ENCODE assay signal across 8 mouse cellular contexts in genomic region chr8:69328301-69329288, GRCm38 (mm10). TPM values are rescaled to one million over a fixed set of nuclear protein-coding genes. Genes with fewer than 3 reads are reported as not detected.
A peak's percentile ranks its signal among the peaks of the same experiment; 100 is the strongest.
DNase-seq lines count a peak whose midpoint lies in the region; ATAC-seq and TF ChIP-seq lines count a peak whose summit lies in the region.

No protein-coding gene starts in this region.

- H3K9me3 ChIP-seq in ES-Bruce4 (replicated peaks; ENCODE audit: control insufficient read depth, insufficient read depth, low read length, poor library complexity, severe bottlenecking): peaks cover 12% of the 10 kb centered on the region; the same call in 1 of the 2 replicates
- H3K9me3 ChIP-seq in forebrain, embryonic 16.5 days (ENCODE audit: control insufficient read depth, low read length): no peaks in the 10 kb centered on the region
- no peaks in the 10 kb centered on the region for H3K9me3 ChIP-seq in liver, postnatal 0 days (ENCODE audit: low read length)
- no peaks in the 10 kb centered on the region for H3K9me3 ChIP-seq in neural tube, embryonic 14.5 days (ENCODE audit: control insufficient read depth, low read length)

- no peaks in the 10 kb centered on the region for H3K36me3 ChIP-seq in ES-Bruce4 (ENCODE audit: control insufficient read depth, insufficient read depth, low read length, poor library complexity, severe bottlenecking)
- no peaks in the 10 kb centered on the region for H3K36me3 ChIP-seq in forebrain, embryonic 16.5 days (ENCODE audit: control insufficient read depth, insufficient read depth)
- no peaks in the 10 kb centered on the region for H3K36me3 ChIP-seq in liver, postnatal 0 days (replicated peaks; ENCODE audit: insufficient read depth, low read length)
- H3K36me3 ChIP-seq in neural tube, embryonic 14.5 days (ENCODE audit: control insufficient read depth, insufficient read depth, low read length): no peaks in the 10 kb centered on the region

- peak; percentile 34 for DNase-seq in heart, postnatal 25 days (ENCODE audit: low spot score)
- peak; percentile 94 for DNase-seq in layer of hippocampus, adult 11-12 months (ENCODE audit: low spot score)
- DNase-seq in liver, postnatal 0 days: peak; percentile 86
- DNase-seq in testis, postnatal 10 days (ENCODE audit: low spot score): peak; percentile 90

- peak overlapping the region; percentile 59 for H3K9ac ChIP-seq in ES-Bruce4 (ENCODE audit: low read depth, poor library complexity, severe bottlenecking)
- H3K9ac ChIP-seq in forebrain, embryonic 16.5 days (replicated peaks; ENCODE audit: low read depth, low read length): peak overlapping the region; percentile 60
- H3K9ac ChIP-seq in liver, postnatal 0 days (replicated peaks): no peak overlapping the region; the same call in 1 of the 2 replicates
- H3K9ac ChIP-seq in neural tube, embryonic 14.5 days (replicated peaks; ENCODE audit: low read depth, low read length): peak overlapping the region; percentile 54

- H3K27me3 ChIP-seq in ES-Bruce4 (ENCODE audit: control insufficient read depth, insufficient read depth, low read length, poor library complexity, severe bottlenecking): no peaks in the 10 kb centered on the region
- H3K27me3 ChIP-seq in forebrain, embryonic 16.5 days (replicated peaks; ENCODE audit: control insufficient read depth, insufficient read depth, low read length): no peaks in the 10 kb centered on the region
- no peaks in the 10 kb centered on the region for H3K27me3 ChIP-seq in liver, postnatal 0 days (ENCODE audit: insufficient read depth, low read length)
- H3K27me3 ChIP-seq in neural tube, embryonic 14.5 days (ENCODE audit: control insufficient read depth, insufficient read depth, low read length): no peaks in the 10 kb centered on the region

- TF ChIP-seq EP300 in ES-Bruce4 (IDR thresholded peaks at IDR 0.05; ENCODE audit: insufficient read depth, low read depth, low read length): no peak
- no peak for TF ChIP-seq EP300 in liver, postnatal 0 days (IDR thresholded peaks at IDR 0.05; ENCODE audit: low read depth)

- TF ChIP-seq POLR2A in ES-Bruce4 (IDR thresholded peaks at IDR 0.05; ENCODE audit: insufficient read depth, low read length): no peak

- H3K4me3 ChIP-seq in ES-Bruce4 (ENCODE audit: low read depth, low read length): peak overlapping the region; percentile 30
- H3K4me3 ChIP-seq in forebrain, embryonic 16.5 days (replicated peaks; ENCODE audit: low read length): peak overlapping the region; percentile 42
- peak overlapping the region; percentile 30 for H3K4me3 ChIP-seq in liver, postnatal 0 days (ENCODE audit: low read depth, low read length)
- peak overlapping the region; percentile 24 for H3K4me3 ChIP-seq in neural tube, embryonic 14.5 days (ENCODE audit: low read depth, low read length)

- TF ChIP-seq CTCF in ES-Bruce4 (IDR thresholded peaks at IDR 0.05; ENCODE audit: low read depth, low read length): peak; percentile 45
- peak; percentile 87 for TF ChIP-seq CTCF in liver, postnatal 0 days (IDR thresholded peaks at IDR 0.05; ENCODE audit: low read depth)

- ATAC-seq in cerebellum, adult (ENCODE audit: insufficient number of reproducible peaks, low FRiP score, low TSS enrichment): peak; percentile 96
- peak; percentile 96 for ATAC-seq in forebrain, embryonic 16.5 days
- ATAC-seq in liver, postnatal 0 days: peak; percentile 78
- ATAC-seq in neural tube, embryonic 14.5 days (ENCODE audit: low read depth): peak; percentile 96

- H3K27ac ChIP-seq in ES-Bruce4 (ENCODE audit: insufficient read depth, low read length): no peak overlapping the region
- H3K27ac ChIP-seq in forebrain, embryonic 16.5 days (ENCODE audit: low read length): no peak overlapping the region
- no peak overlapping the region for H3K27ac ChIP-seq in liver, postnatal 0 days (ENCODE audit: low read depth)
- no peak overlapping the region for H3K27ac ChIP-seq in neural tube, embryonic 14.5 days (ENCODE audit: low read depth, low read length)

- intact Hi-C loops in heart, postnatal 25 days (cut with DNase I): loop anchor here (5.0 kb wide), 1 partner anchor 209 kb away; no protein-coding TSS in a partner anchor

- no peaks in the 10 kb centered on the region for H3K4me1 ChIP-seq in ES-Bruce4 (ENCODE audit: control insufficient read depth, insufficient read depth, low read length)
- 0 out of 2 replicates have a peak, but pooled peaks cover 2% of the 10 kb centered on the region for H3K4me1 ChIP-seq in forebrain, embryonic 16.5 days (replicated peaks; ENCODE audit: control insufficient read depth, insufficient read depth, low read length)
- no peaks in the 10 kb centered on the region for H3K4me1 ChIP-seq in liver, postnatal 0 days (ENCODE audit: insufficient read depth)
- no peaks in the 10 kb centered on the region for H3K4me1 ChIP-seq in neural tube, embryonic 14.5 days (ENCODE audit: control insufficient read depth, insufficient read depth, low read length)

- 9% methylated on average over 24 of the region's 24 CpGs for WGBS in forebrain, embryonic 16.5 days
- 13% methylated on average over 24 of the region's 24 CpGs for WGBS in liver, postnatal 0 days (ENCODE audit: insufficient replicate concordance)
- 11% methylated on average over 24 of the region's 24 CpGs for WGBS in neural tube, embryonic 14.5 days

- peak overlapping the region; percentile 69 for H3K4me2 ChIP-seq in forebrain, embryonic 16.5 days (ENCODE audit: low read length)
- peak overlapping the region; percentile 69 for H3K4me2 ChIP-seq in liver, postnatal 0 days (ENCODE audit: low read depth, low read length)
- H3K4me2 ChIP-seq in neural tube, embryonic 14.5 days (ENCODE audit: low read depth, low read length): peak overlapping the region; percentile 56

RNA-seq across cellular contexts. Expression of gene D130040H23Rik, which starts 57.7 kb away (rescaled TPM):
- 10.3 and 14.7 TPM in 2 replicates for polyA plus RNA-seq in ES-Bruce4 (2011; ENCODE audit: insufficient read depth, insufficient read length, low read depth, missing spikeins)
- polyA plus RNA-seq in forebrain, embryonic 16.5 days (2015; fragmentation: Nextera tagmentation; extraction: Ambion mirVana): 15.0 and 15.4 TPM in 2 replicates
- 1 to 10 TPM in 1 of 2 experiments, under 1 TPM in 1; 0.84 to 1.9 TPM for total RNA-seq in heart, postnatal 25 days (2021)
- 0.95 and 1.1 TPM in 2 replicates for polyA plus RNA-seq in liver, postnatal 0 days (2015; fragmentation: Nextera tagmentation; extraction: Ambion mirVana)
- 7.7 and 12.2 TPM in 2 replicates for polyA plus RNA-seq in neural tube, embryonic 14.5 days (2014; fragmentation: Nextera tagmentation; extraction: Ambion mirVana)

Comparison
In these comparisons a context has a peak if more than half of its experiments do, and no peak if none do; other contexts are left out.
1. DNase-seq: peak in every context shown above with its lines; median percentile 94 in layer of hippocampus, adult 11-12 months; 90 in testis, postnatal 10 days; 86 in liver, postnatal 0 days; 34 in heart, postnatal 25 days.